Mouse (Mus musculus): ENCODE results near the gene Ccdc190. TPM values are rescaled to one million over a fixed set of nuclear protein-coding genes. Genes with fewer than 3 reads are reported as not detected.

Ccdc190 gene
- polyA plus RNA-seq, 1 experiment from 2014 or later = 0.81 TPM

- no peak overlapping the region for H3K4me3 ChIP-seq
- H3K27me3 ChIP-seq = no peaks in the 10 kb centered on the region
- ATAC-seq = no peak
- no peaks in the 10 kb centered on the region for H3K36me3 ChIP-seq (ENCODE audit: poor library complexity, severe bottlenecking)
- peaks cover 8% of the 10 kb centered on the region for H3K4me1 ChIP-seq
- no peaks in the 10 kb centered on the region; the same call in 1 of the 2 replicates for H3K9me3 ChIP-seq (replicated peaks)
- H3K27ac ChIP-seq = no peak overlapping the region
- H3K9ac ChIP-seq = no peak overlapping the region
- WGBS = 89% methylated on average over 6 of the region's 6 CpGs
- no peak overlapping the region for H3K4me2 ChIP-seq
Measured at GRCm38 (mm10) chr1:169911526-169911925, 16.9 kb upstream of the Ccdc190 start.

- no peak for ATAC-seq
- WGBS = 76% methylated on average over 7 of the region's 7 CpGs
- Histone ChIP-seq H3K36me3 (ENCODE audit: poor library complexity, severe bottlenecking) (no peaks in the 10 kb centered on the region), H3K4me3 (no peak overlapping the region), H3K4me1 (no peaks in the 10 kb centered on the region), H3K9ac (no peak overlapping the region), H3K4me2 (no peak overlapping the region), H3K27me3 (peaks cover 8% of the 10 kb centered on the region; the same call in 1 of the 2 replicates), H3K27ac (no peak overlapping the region), H3K9me3 (replicated peaks) (no peaks in the 10 kb centered on the region)
Measured at GRCm38 (mm10) chr1:169916659-169917058, 11.8 kb upstream of the Ccdc190 start.

GRCm38 (mm10) chr1:169917115-169917796 is 11.2 kb upstream of the Ccdc190 start:
- no peaks in the 10 kb centered on the region for H3K4me1 ChIP-seq
- no peaks in the 10 kb centered on the region for H3K36me3 ChIP-seq (ENCODE audit: poor library complexity, severe bottlenecking)
- ATAC-seq = no peak
- no peak overlapping the region for H3K9ac ChIP-seq
- H3K27ac ChIP-seq = no peak overlapping the region
- no peak overlapping the region for H3K4me3 ChIP-seq
- no peaks in the 10 kb centered on the region for H3K9me3 ChIP-seq (replicated peaks)
- 62% methylated on average over 9 of the region's 9 CpGs for WGBS
- no peak overlapping the region for H3K4me2 ChIP-seq
- peaks cover 8% of the 10 kb centered on the region; the same call in 1 of the 2 replicates for H3K27me3 ChIP-seq

DNA sequence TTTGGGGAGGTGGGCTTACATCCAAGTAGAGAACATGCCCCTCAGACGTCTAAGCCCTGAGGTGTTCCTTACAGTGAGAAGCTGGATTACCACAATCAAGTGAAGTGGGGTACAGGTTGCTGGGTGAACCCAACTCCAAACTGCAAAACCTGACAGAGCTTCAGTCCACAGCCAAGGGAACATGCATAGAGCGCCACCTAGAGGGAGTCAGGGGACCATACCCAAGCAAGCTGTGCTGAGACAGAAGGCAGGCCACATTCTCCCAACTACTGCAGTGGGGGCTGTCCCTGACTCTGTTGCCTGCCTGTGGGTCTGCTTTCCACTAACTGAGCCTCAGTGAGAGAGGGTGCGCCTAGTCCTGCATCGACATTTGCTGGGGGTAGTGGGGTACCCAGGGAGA is 10.4 kb upstream of the Ccdc190 start:
- no peaks in the 10 kb centered on the region for H3K4me1 ChIP-seq
- no peak overlapping the region for H3K4me3 ChIP-seq
- H3K27ac ChIP-seq = no peak overlapping the region
- no peaks in the 10 kb centered on the region for H3K9me3 ChIP-seq (replicated peaks)
- H3K9ac ChIP-seq = no peak overlapping the region
- H3K27me3 ChIP-seq = peaks cover 8% of the 10 kb centered on the region; the same call in 1 of the 2 replicates
- H3K36me3 ChIP-seq (ENCODE audit: poor library complexity, severe bottlenecking) = no peaks in the 10 kb centered on the region
- 22% methylated on average over 4 of the region's 4 CpGs for WGBS
- peak; percentile 55 for ATAC-seq
- H3K4me2 ChIP-seq = no peak overlapping the region

DNA sequence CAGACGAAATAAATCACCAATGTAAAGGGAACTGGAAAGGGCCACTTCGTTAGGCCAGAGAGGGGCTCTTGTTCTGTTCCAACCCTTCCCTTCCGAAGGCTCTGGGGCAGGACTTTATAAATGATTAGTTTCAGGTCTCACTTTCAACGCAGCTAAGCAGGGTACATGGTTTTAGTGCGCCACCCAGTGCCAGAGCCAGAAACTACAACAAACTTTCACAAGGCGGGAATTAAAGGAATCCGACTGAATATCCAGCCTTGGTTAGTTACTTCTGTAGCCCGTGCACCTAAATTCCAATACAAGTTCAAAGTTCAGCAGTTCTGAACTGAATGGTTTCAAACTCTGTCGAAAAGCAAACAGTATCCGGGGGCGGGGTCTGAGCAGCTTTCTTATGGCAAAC is 9.2 kb upstream of the Ccdc190 start:
- Histone ChIP-seq H3K27me3 (peaks cover 8% of the 10 kb centered on the region; the same call in 1 of the 2 replicates), H3K9ac (no peak overlapping the region), H3K4me1 (no peaks in the 10 kb centered on the region), H3K9me3 (replicated peaks) (no peaks in the 10 kb centered on the region), H3K4me2 (0 out of 2 replicates have a peak overlapping the region, but pooled peaks have one; percentile 15), H3K27ac (no peak overlapping the region), H3K36me3 (ENCODE audit: poor library complexity, severe bottlenecking) (no peaks in the 10 kb centered on the region), H3K4me3 (no peak overlapping the region)
- WGBS = 4% methylated on average over 11 of the region's 11 CpGs
- ATAC-seq = peak; percentile 73

GRCm38 (mm10) chr1:169921710-169922211 is 6.7 kb upstream of the Ccdc190 start:
- Histone ChIP-seq H3K36me3 (ENCODE audit: poor library complexity, severe bottlenecking) (no peaks in the 10 kb centered on the region), H3K27ac (no peak overlapping the region), H3K4me1 (no peaks in the 10 kb centered on the region), H3K4me3 (no peak overlapping the region), H3K9ac (no peak overlapping the region), H3K4me2 (no peak overlapping the region), H3K27me3 (peaks cover 8% of the 10 kb centered on the region; the same call in 1 of the 2 replicates), H3K9me3 (replicated peaks) (no peaks in the 10 kb centered on the region)
- 41% methylated on average over 8 of the region's 8 CpGs for WGBS
- peak; percentile 31; the same call in 1 of the 2 replicates for ATAC-seq

DNA sequence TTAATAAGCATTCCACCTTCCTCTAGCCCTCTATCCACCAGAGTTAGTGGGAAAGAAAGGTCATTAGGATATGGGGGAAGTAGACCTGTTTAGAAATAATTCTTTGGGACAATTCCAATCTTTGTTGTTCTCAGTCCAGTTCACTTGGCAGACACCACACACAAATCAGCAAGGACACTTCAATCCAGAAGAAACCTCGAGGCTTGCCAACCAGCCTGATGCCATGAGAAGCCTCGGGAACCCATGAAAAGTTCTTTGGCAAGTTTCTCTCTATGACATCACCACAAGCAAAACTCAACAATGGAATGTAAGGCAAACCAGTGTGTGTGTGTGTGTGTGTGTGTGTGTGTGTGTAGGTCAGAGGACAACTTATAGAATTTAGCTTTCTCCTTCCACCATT is 3.9 kb upstream of the Ccdc190 start:
- Histone ChIP-seq H3K27me3 (peaks cover 8% of the 10 kb centered on the region; the same call in 1 of the 2 replicates), H3K36me3 (ENCODE audit: poor library complexity, severe bottlenecking) (no peaks in the 10 kb centered on the region), H3K4me1 (peaks cover 20% of the 10 kb centered on the region), H3K4me3 (no peak overlapping the region), H3K9me3 (replicated peaks) (no peaks in the 10 kb centered on the region), H3K4me2 (no peak overlapping the region), H3K9ac (no peak overlapping the region), H3K27ac (no peak overlapping the region)
- 66% methylated on average over 2 of the region's 2 CpGs for WGBS
- no peak for ATAC-seq

- WGBS = 22% methylated on average over 8 of the region's 8 CpGs
- Histone ChIP-seq H3K27me3 (no peaks in the 10 kb centered on the region), H3K36me3 (ENCODE audit: poor library complexity, severe bottlenecking) (no peaks in the 10 kb centered on the region), H3K4me2 (peak overlapping the region; percentile 46), H3K4me1 (peaks cover 20% of the 10 kb centered on the region), H3K9ac (no peak overlapping the region), H3K27ac (peak overlapping the region; percentile 54), H3K4me3 (no peak overlapping the region), H3K9me3 (replicated peaks) (no peaks in the 10 kb centered on the region)
- peak; percentile 48; the same call in 1 of the 2 replicates for ATAC-seq
Measured at GRCm38 (mm10) chr1:169927753-169928369, 587 bp upstream of the Ccdc190 start.

GRCm38 (mm10) chr1:169931698-169932097 is 3.2 kb downstream of the Ccdc190 start:
- Histone ChIP-seq H3K4me1 (peaks cover 30% of the 10 kb centered on the region), H3K27me3 (no peaks in the 10 kb centered on the region), H3K9ac (no peak overlapping the region), H3K36me3 (ENCODE audit: poor library complexity, severe bottlenecking) (no peaks in the 10 kb centered on the region), H3K9me3 (replicated peaks) (no peaks in the 10 kb centered on the region), H3K27ac (no peak overlapping the region), H3K4me3 (no peak overlapping the region), H3K4me2 (no peak overlapping the region)
- ATAC-seq = no peak
- 86% methylated on average over 7 of the region's 7 CpGs for WGBS

- Histone ChIP-seq H3K36me3 (ENCODE audit: poor library complexity, severe bottlenecking) (no peaks in the 10 kb centered on the region), H3K9me3 (replicated peaks) (no peaks in the 10 kb centered on the region), H3K27ac (no peak overlapping the region), H3K4me3 (no peak overlapping the region), H3K4me2 (no peak overlapping the region), H3K27me3 (no peaks in the 10 kb centered on the region), H3K9ac (no peak overlapping the region), H3K4me1 (peaks cover 30% of the 10 kb centered on the region)
- no peak for ATAC-seq
- WGBS = 64% methylated on average over 7 of the region's 7 CpGs
Measured at GRCm38 (mm10) chr1:169932122-169932746, 3.8 kb downstream of the Ccdc190 start.

GRCm38 (mm10) chr1:169934005-169934725 is 5.7 kb downstream of the Ccdc190 start:
- peak; percentile 81 for ATAC-seq
- peak overlapping the region; percentile 23; the same call in 1 of the 2 replicates for H3K9ac ChIP-seq
- H3K4me2 ChIP-seq = peak overlapping the region; percentile 51
- no peaks in the 10 kb centered on the region for H3K27me3 ChIP-seq
- no peaks in the 10 kb centered on the region for H3K36me3 ChIP-seq (ENCODE audit: poor library complexity, severe bottlenecking)
- H3K9me3 ChIP-seq (replicated peaks) = no peaks in the 10 kb centered on the region
- peak overlapping the region; percentile 54 for H3K27ac ChIP-seq
- peak overlapping the region; percentile 30 for H3K4me3 ChIP-seq
- 27% methylated on average over 16 of the region's 16 CpGs for WGBS
- peaks cover 15% of the 10 kb centered on the region for H3K4me1 ChIP-seq

Measured in forebrain, embryonic 13.5 days (tissue).